Mouse (Mus musculus): ENCODE measurements at regions not wholly inside any gene's neighbourhood (a gene's known extent, or its start where the extent isn't known, plus 50 kb on each side); places are given as distances from the start of the nearest gene placed in this dataset.

DNA sequence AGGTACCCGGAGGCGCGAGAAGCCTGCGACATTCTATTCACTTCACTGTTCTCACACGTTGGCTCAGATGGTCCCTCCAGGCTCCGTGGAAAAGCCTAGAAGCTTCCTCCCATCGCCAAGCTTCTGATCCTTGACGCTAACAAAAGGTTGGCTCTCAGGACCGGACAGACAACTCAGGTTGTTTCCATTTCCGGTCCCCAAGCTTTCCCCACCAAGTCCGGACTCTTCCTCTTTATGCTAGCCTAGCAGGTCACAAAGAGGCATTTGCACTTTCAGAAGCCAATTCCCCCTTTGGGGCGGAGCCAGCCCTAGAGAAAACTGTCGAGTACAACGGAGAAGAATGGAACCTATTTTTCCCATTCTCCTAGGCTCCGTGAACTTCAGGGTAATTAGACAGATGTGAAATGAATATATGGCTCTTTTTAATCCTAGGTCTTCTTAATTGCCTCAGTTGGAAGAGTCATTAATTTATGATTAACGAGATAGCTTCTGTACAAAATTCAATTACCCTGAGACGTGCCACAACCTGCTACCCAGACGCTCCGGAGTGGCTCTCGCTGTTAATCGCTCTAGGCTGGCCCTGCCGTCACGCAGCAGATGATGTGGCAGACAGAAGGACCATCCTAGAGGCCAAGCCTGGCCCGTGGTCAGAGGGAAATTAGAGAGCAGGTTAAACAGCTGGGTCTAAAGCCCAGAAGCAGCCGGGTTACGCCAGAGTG lies 207.6 kb downstream of the Xxylt1 start:
- peak; percentile 55 for DNase-seq

DNA sequence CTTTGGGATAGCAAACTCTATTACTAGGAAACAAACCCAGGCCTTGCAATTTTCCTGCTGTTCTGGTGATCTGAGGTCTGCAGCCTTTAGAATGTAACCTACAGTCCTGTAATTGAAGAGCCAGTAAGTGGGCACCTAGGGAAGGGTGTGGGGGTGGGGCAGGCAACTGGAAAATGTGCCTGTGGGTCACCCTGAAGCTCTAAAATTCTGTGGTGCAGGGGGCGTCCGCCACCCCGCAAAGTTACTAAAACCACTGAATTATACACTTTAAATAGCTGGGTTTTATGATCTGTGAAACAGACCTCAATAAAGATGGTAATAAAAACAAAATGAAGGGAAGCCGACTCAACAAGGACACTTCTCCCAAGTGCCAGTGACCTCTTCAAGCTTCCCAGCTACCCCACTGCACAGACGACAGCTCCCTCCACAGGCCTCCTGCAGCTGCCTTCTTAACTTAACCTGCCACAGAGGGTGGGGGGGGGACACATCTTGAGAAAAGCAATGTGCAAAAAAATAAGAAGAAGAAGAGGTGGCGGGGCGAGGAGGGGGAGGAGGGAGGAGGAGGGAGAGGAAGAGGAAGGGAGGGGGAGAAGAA lies 205.9 kb downstream of the Xxylt1 start:
- peak; percentile 17 for DNase-seq

DNA sequence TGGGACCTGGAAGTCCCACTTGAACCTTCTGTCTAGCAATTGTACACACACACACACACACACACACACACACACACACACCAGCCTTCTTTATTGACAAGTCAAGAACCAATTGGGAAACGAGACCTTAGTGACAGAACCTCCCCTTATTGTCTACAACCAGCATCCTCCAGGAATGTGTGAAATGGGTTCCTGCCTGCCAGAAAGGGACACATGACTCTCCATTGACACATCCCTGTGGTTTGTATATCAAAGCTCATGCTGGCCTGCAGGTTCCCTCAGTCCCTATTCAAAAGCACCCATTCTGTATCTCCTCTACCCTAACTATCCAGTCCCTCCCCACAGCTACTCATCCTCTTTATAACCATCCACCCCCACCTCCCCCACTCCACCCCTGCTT lies 202.4 kb downstream of the Xxylt1 start:
- DNase-seq: no peak

DNA sequence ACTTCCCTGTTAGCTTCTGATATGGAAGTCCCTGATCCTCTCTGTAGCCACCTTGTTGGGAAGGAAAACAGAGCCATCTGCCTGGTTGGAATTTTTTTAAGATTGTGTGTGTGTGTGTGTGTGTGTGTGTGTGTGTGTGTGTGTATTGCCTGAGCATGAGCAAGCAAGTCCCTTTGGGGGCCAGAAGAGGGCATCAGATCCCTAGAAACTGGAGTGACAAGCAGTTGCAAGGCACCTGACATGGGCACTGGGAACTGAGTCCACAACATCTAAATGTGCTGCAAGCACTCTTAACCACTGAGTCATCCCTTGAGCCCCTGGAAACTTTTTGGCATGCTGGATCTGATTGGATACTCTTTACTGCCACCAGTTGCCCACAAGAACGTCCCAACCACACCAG lies 201.4 kb downstream of the Xxylt1 start:
- DNase-seq: no peak

DNA sequence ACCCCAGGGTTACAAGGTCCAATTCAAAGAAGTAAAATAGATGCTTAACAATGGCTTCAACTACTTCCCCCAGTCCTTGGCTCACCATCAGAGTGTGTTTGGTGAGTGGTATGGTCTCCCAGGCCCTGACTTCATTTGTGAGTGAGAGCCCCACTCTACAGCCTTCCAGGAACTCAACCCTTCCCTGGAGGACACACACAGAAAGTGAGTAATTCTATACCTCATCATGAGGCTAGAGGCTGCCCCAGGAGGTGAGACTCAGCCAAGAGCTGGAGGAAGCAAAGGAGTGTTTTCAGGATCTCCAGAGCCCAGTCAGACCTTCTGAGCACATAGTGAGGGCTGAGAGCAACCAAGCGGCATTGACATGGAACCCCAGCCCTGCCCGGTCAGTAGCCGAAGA lies 200.6 kb downstream of the Xxylt1 start:
- no peak for DNase-seq

DNA sequence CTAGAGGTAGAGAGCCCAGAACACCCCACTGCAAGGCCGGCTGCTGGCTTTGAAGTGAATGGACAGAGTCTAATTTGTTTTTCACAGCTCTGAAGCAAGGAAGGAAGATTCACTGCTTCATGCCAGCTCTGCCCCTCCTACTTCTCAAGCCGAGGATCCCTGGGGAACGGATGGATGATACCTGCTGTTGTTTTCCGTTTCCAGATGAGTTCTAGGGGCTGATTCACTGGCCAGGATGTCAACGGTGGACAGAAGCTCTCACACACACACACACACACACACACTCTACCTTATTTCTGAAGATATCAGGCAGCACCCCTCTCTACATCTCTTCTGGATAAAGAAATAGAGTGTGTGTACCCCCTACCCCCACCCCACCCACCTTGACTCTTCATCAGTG lies 200.0 kb downstream of the Xxylt1 start:
- no peak for DNase-seq

DNA sequence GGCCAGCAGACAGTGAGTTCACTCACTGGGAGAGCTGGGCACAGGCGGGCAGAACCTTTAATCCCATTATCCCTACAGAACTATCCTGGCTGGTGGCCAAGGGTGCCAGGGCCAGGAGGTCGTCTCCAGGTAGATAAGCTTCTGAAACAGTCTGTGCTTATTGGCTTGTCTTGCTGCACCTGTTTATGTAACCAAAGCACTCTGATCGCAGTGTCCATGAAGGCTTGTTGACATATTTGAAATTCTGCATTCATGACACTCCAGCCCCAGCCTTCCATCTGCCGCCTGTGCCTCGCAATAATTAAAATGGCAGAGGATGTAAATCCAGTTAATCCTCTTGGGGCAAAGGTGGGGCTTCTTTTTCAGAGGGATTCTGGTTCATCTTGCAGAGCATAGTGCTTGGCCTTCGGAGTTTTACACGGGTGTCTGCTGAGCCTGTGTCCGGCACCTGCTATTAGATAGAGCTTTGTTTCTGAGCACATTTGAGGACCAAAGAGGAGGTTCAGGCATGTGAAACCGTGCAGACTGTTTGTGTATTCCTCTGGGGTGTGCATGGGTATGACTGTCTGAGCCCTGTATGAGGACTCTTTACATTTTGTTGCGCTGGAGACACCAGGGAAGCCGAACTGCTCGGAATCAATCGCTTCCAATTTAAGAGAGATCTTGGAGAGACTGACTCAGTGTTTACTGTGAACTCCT lies 197.6 kb downstream of the Xxylt1 start:
- no peak for DNase-seq

DNA sequence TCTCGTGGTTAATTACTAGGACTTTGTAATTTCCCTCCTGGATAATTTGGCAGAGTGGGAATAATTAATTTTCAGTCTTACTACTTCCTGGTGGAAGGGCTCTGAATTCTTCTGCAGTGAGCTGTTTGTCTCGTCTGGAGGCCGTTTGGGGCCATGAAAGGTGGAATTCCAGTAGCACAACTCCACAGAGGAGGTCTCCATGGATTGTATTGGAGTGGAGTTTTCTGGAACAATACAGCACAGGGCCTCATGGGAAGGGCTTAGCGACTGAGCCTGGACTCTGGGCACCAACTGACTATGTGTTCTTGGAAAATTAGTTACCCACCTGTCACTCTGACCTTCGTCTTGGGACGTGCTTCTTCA lies 197.1 kb downstream of the Xxylt1 start:
- DNase-seq: no peak

DNA sequence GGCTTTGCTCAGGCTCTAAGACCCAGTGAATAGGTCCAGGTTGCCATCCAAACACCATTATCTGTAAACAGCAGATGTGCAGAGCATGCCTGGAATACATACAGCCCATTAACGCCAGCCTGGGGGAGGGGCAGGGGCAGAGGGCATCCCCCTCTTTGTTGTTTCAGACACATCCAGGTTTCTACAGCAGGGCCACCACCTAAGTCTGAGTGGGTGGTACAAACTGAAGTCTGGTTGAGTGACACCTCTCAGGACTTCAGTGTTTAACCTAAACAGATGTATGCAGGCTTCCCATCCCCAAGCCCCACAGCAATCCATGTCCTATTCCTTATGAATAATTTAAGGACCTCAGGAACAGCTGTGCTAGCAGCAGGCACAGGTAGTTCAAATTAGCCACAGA lies 194.2 kb downstream of the Xxylt1 start:
- peak; percentile 18 for DNase-seq

DNA sequence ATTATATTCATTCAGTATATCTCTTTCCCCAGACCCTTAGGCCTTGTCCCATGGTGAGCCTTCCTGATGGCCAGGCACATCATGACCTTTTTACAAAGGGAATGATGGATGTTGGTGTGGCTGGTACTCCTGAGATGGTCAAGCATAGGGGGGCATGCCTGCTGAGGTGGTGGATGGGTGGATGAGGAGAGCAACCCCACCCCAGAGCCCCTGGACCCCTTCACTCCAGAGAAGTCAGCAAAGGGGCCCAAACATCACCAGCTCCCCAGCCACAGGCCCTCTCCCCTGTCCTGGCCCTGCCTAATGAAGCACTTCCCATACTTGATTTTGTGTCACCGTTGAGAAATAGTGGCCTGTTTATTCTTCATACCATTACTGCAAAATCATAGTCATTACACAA lies 193.7 kb downstream of the Xxylt1 start:
- DNase-seq: no peak

DNA sequence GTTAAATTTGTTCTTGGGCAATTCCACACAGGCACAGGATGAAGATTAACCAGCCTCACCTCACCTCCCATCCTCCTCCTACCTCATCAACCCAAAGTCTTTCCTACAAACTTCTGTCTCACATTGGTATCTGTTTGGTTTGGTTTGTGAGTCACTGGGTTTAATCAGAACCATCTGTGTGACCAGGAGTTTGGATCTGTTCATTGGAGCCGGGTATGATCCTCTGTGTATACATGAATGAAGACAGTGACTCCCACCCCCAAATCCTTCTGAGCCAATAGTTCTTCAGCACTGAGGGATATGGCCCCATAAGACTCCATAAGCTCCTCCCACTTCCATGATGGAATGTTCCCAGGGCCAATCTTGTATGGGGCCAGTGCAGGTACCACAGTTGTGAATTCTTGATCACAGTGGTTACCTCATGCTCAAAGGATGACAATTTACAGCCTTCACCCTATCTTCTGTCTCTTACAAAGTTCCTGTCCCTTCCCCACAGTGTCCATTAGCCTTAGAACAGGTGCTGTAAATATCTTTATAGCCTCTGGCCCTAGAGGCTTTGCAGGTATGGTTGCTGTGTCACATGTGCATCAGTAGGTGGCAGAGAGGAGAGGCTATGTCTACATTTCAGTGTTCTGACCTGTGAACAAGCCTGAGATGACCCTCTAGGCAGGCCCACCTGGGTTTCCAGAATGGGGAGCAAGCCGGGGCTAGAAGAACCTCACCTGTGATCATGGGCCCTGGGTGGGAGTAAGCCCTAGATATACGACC lies 192.5 kb downstream of the Xxylt1 start:
- DNase-seq: no peak

DNA sequence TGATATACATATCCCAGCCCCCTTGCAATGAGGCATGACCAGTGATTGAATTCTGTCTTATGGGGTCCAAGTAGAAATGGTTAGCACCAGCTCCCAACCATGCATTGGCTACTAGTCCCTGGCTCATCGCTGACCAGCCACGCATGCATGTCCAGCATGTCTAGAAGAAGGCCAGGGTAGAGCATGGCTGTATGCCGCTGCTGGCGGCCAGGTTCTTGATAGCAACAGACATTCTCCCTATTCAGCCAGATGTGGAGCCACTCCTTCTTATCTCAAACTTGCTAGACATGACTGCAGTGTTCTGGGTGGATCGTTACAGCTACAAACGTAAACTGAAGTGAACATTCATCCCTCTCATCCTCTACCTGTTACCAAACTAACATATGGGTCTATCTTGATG lies 188.6 kb downstream of the Xxylt1 start:
- DNase-seq: no peak

DNA sequence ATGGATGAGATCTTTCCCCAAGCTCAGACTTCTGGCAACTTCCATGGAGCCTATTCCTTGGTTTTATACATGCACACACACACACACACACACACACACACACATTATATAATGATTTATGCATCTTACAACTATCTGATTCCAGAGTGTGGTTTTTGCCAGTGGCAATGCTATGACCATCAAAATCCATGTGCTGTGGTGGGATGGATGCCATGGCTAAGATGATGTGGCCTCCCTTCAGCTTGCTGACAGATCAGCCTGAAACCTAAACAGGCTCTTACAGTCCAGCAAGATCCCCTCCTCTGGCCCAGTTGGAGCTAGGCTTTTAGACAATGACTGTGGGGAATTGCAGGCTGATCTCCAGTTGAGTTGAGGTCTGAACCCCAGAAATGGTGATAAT lies 187.1 kb downstream of the Xxylt1 start:
- no peak for DNase-seq

DNA sequence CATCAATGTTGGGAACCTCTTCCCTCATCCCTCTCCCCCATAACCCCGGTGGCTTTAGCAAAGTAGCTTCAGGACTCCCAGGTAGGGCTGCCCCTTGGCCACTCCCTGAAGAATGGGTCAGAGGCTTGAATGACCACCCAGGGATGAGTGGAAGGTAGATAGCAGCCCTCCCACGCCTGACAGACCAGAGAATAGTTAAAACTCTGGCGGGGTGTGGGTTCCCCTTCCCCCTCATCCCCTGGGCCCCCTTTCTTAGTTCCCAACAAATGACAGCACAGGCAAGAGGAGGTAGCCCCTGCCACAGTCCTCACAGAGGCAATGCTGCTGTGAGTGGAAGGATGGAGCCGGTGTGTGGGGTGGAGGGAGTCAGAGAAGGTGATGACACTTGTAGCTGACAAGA lies 186.2 kb downstream of the Xxylt1 start:
- no peak for DNase-seq

DNA sequence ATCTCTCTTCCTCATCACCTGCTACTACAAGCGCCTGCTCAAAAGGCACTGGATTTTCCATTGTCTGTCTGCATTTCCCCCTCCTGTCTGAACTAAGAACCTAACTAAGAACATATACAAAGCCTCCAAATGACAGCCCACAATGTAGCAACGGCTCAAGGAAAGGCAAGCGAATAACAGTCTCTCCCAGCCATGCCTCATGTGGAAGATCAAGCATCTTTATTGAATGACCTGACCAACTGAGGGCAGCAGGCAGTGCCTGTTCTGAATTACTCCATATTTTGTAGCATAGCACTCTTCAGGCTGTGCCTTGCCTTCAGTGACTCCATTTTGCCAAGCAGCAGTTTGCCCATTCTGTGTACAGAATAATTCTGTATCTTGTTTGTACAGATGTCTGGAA lies 183.9 kb downstream of the Xxylt1 start:
- DNase-seq: no peak

DNA sequence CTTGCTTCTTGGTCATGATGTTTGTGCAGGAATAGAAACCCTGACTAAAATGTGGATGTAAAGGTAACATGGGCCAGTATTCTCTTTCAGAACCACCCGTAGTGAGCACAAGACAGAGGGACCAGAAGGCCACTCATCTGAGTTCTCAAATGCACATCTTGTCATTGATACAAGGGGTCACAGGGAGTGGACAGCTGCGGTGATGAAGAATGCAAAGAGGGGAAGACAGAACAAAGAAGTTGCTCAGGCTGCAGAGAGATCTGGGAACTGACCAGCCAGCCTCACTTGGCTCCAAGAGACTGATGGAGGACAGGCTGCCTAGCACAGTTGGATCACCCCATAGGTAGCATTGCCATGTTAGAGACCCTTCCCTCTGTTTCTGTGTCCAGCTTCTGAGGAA lies 181.1 kb downstream of the Xxylt1 start:
- DNase-seq: no peak

DNA sequence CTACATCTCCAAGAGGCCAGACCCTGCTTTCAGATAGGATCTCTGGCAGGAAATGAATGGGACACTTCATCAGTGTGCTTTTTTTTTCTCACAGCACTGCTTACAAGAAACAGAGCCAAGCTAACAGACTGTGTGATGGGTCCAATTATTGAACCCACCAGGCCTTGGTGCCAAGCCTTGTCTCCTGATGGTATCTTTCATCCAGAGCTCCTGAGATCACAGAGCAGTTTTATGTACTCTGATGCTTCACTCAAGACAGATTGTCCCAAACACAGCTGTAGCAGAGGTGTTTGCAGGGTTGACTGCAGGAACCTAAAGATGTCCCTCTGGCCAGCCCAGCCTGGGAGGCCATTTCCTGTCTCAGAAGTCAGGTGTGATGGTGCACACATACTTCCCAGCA lies 179.9 kb downstream of the Xxylt1 start:
- no peak for DNase-seq
